Mouse (Mus musculus) heart, postnatal 0 days (tissue): ENCODE results near the gene Cytl1.

Source experiments
- CTCF ChIP-seq: IDR thresholded peaks from 2 replicates; pipeline ENCODE4 v1.5.1; 2016; ENCODE audit warnings: antibody characterized with exemption, control low read depth, low read depth
- EP300 ChIP-seq: IDR thresholded peaks from 2 replicates; pipeline ENCODE4 v1.6.1; 2016; ENCODE audit warnings: antibody characterized with exemption, low read depth

DNA sequence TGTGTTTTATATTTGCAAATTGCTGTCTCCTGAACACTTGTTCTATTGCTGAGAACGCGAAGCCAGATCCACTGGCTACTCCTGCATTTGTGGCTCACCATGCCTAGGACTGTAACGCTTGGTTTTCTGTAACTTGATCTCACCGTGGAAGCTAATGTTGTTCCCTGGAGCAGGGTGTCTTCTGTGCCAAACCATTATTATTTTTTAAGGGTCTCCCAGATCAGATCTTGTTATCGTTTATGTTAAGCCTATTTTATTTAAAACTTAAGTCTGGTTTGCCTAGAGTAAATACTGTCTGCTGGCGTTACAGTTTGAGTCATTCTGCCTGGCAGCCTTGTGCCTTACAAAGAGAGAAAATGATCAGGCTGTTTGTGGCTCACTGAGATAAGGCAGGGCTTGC, 14.6 kb upstream of the Cytl1 start:
- TF ChIP-seq EP300 (no peak), CTCF (no peak)
